Mouse (Mus musculus): ENCODE measurements at regions not wholly inside any gene's neighbourhood (a gene's known extent, or its start where the extent isn't known, plus 50 kb on each side); places are given as distances from the start of the nearest gene placed in this dataset.

DNA sequence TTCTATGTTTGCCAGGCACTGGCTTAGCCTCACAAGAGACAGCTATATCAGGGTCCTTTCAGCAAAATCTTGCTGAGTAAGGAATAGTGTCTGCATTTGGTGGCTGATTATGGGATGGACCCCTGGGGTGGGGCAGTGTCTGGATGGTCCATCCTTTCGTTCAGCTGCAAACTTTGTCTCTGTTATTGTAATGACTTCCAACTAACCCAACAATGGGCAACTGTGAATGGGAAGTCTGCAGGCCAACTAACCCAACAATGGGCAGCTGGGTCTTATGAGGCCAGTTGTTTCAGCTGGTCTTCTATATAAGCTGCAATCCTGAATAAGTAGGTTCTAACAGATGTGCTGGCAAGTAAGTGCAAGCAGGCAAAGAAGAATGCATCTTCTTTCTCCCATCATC lies 304.0 kb upstream of the Eci2 start:
- TF ChIP-seq POLR2A (IDR thresholded peaks at IDR 0.05; ENCODE audit: low read depth, low read length) (no peak), CTCF (conservative IDR thresholded peaks at IDR 0.05; ENCODE audit: insufficient read depth, insufficient read length, low read depth, low read length) (no peak)
